Mouse (Mus musculus): ENCODE data around the gene Tex44. TPM values are rescaled to one million over a fixed set of nuclear protein-coding genes. Genes with fewer than 3 reads are reported as not detected.
A peak's percentile ranks its signal among the peaks of the same experiment; 100 is the strongest.
"Not testable (repeated sequence)": the region's sequence is repeated elsewhere in the genome, so short reads cannot be mapped to it uniquely, and the experiment has no call there.

The Tex44 gene
- total RNA-seq, 2 experiments from 2014 or later: not detected

- no peak for ATAC-seq (replicated peaks; ENCODE audit: low FRiP score, low TSS enrichment, poor library complexity, severe bottlenecking)
Observed at GRCm38 (mm10) chr1:86441724-86441979, 15.5 kb downstream of the Tex44 start.

GRCm38 (mm10) chr1:86441980-86442831, 16.1 kb downstream of the Tex44 start:
- peak; percentile 17 for ATAC-seq (replicated peaks; ENCODE audit: low FRiP score, low TSS enrichment, poor library complexity, severe bottlenecking)

GRCm38 (mm10) chr1:86442832-86443231, 16.7 kb downstream of the Tex44 start:
- ATAC-seq (replicated peaks; ENCODE audit: low FRiP score, low TSS enrichment, poor library complexity, severe bottlenecking): peak; percentile 9; the same call in 1 of the 2 replicates

- no peak for ATAC-seq (replicated peaks; ENCODE audit: low FRiP score, low TSS enrichment, poor library complexity, severe bottlenecking)
Observed at GRCm38 (mm10) chr1:86443386-86444172, 17.4 kb downstream of the Tex44 start.

- no peak for ATAC-seq (replicated peaks; ENCODE audit: low FRiP score, low TSS enrichment, poor library complexity, severe bottlenecking)
Observed at GRCm38 (mm10) chr1:86447596-86448171, 21.6 kb downstream of the Tex44 start.

- ATAC-seq (replicated peaks; ENCODE audit: low FRiP score, low TSS enrichment, poor library complexity, severe bottlenecking): no peak
Observed at GRCm38 (mm10) chr1:86448272-86448671, 22.1 kb downstream of the Tex44 start.

GRCm38 (mm10) chr1:86449966-86450365, 23.8 kb downstream of the Tex44 start:
- ATAC-seq (replicated peaks; ENCODE audit: low FRiP score, low TSS enrichment, poor library complexity, severe bottlenecking): 0 out of 2 replicates have a peak, but pooled peaks have one; percentile 47

GRCm38 (mm10) chr1:86452713-86453112, 26.6 kb downstream of the Tex44 start:
- ATAC-seq (replicated peaks; ENCODE audit: low FRiP score, low TSS enrichment, poor library complexity, severe bottlenecking): no peak

- 0 out of 2 replicates have a peak, but pooled peaks have one; percentile 14 for ATAC-seq (replicated peaks; ENCODE audit: low FRiP score, low TSS enrichment, poor library complexity, severe bottlenecking)
Observed at GRCm38 (mm10) chr1:86456892-86457581, 30.9 kb downstream of the Tex44 start.

- no peak for ATAC-seq (replicated peaks; ENCODE audit: low FRiP score, low TSS enrichment, poor library complexity, severe bottlenecking)
Observed at GRCm38 (mm10) chr1:86459371-86459770, 33.2 kb downstream of the Tex44 start.

- no peak for ATAC-seq (replicated peaks; ENCODE audit: low FRiP score, low TSS enrichment, poor library complexity, severe bottlenecking)
Observed at GRCm38 (mm10) chr1:86464223-86464874, 38.2 kb downstream of the Tex44 start.

GRCm38 (mm10) chr1:86464875-86465224, 38.7 kb downstream of the Tex44 start:
- ATAC-seq (replicated peaks; ENCODE audit: low FRiP score, low TSS enrichment, poor library complexity, severe bottlenecking): no peak

- ATAC-seq (replicated peaks; ENCODE audit: low FRiP score, low TSS enrichment, poor library complexity, severe bottlenecking): no peak
Observed at GRCm38 (mm10) chr1:86467416-86467815, 41.3 kb downstream of the Tex44 start.

GRCm38 (mm10) chr1:86469876-86470275, 43.7 kb downstream of the Tex44 start:
- no peak for ATAC-seq (replicated peaks; ENCODE audit: low FRiP score, low TSS enrichment, poor library complexity, severe bottlenecking)

- ATAC-seq (replicated peaks; ENCODE audit: low FRiP score, low TSS enrichment, poor library complexity, severe bottlenecking): peak; percentile 85
Observed at GRCm38 (mm10) chr1:86470519-86471181, 44.5 kb downstream of the Tex44 start.

- not testable (repeated sequence) for ATAC-seq (replicated peaks; ENCODE audit: low FRiP score, low TSS enrichment, poor library complexity, severe bottlenecking)
Observed at GRCm38 (mm10) chr1:86471504-86471961, 45.4 kb downstream of the Tex44 start.

- ATAC-seq (replicated peaks; ENCODE audit: low FRiP score, low TSS enrichment, poor library complexity, severe bottlenecking): peak; percentile 54
Observed at GRCm38 (mm10) chr1:86472197-86472952, 46.2 kb downstream of the Tex44 start.
